ENCODE assay signal across 7 mouse cellular contexts in genomic region chr4:139641829-139642425, GRCm38 (mm10). TPM values are rescaled to one million over a fixed set of nuclear protein-coding genes. Genes with fewer than 3 reads are reported as not detected.
DNase-seq lines count a peak whose midpoint lies in the region; ATAC-seq lines count a peak whose summit lies in the region.

No protein-coding gene starts in this region.

- H3K36me3 ChIP-seq in embryonic facial prominence, embryonic 14.5 days (ENCODE audit: control insufficient read depth, insufficient read depth, low read length) = peaks cover 30% of the 10 kb centered on the region; the same call in 1 of the 2 replicates
- H3K36me3 ChIP-seq in limb, embryonic 10.5 days = peaks cover 24% of the 10 kb centered on the region; the same call in 1 of the 2 replicates
- H3K36me3 ChIP-seq in stomach, embryonic 15.5 days = peaks cover 3% of the 10 kb centered on the region

- peak overlapping the region; percentile 26; the same call in 1 of the 2 replicates for H3K9ac ChIP-seq in embryonic facial prominence, embryonic 14.5 days (ENCODE audit: low read depth, low read length)
- H3K9ac ChIP-seq in stomach, embryonic 15.5 days = no peak overlapping the region

- peak; percentile 30; the same call in 1 of the 2 replicates for ATAC-seq in embryonic facial prominence, embryonic 14.5 days (ENCODE audit: low read depth)
- no peak; the same call in 1 of the 2 replicates for ATAC-seq in stomach, embryonic 15.5 days (ENCODE audit: insufficient read depth, low FRiP score, low read depth)

- H3K27me3 ChIP-seq in embryonic facial prominence, embryonic 14.5 days (replicated peaks; ENCODE audit: control insufficient read depth, insufficient read depth, low read length) = peaks cover 18% of the 10 kb centered on the region
- peaks cover 70% of the 10 kb centered on the region for H3K27me3 ChIP-seq in limb, embryonic 10.5 days (ENCODE audit: low read depth, poor library complexity, severe bottlenecking)
- H3K27me3 ChIP-seq in stomach, embryonic 15.5 days (replicated peaks) = peaks cover 3% of the 10 kb centered on the region; the same call in 1 of the 2 replicates

- H3K9me3 ChIP-seq in embryonic facial prominence, embryonic 14.5 days (ENCODE audit: control insufficient read depth, low read length) = no peaks in the 10 kb centered on the region
- no peaks in the 10 kb centered on the region for H3K9me3 ChIP-seq in limb, embryonic 10.5 days (replicated peaks)
- no peaks in the 10 kb centered on the region for H3K9me3 ChIP-seq in stomach, embryonic 15.5 days

- peaks cover 8% of the 10 kb centered on the region for H3K4me1 ChIP-seq in embryonic facial prominence, embryonic 14.5 days (ENCODE audit: control insufficient read depth, insufficient read depth, low read length)
- H3K4me1 ChIP-seq in limb, embryonic 10.5 days = peaks cover 46% of the 10 kb centered on the region
- peaks cover 11% of the 10 kb centered on the region; the same call in 1 of the 2 replicates for H3K4me1 ChIP-seq in stomach, embryonic 15.5 days

- 8% methylated on average over 22 of the region's 30 CpGs for WGBS in embryonic facial prominence, embryonic 14.5 days
- WGBS in limb, embryonic 10.5 days = under 1% methylated on average over 30 of the region's 30 CpGs
- WGBS in stomach, embryonic 15.5 days = 7% methylated on average over 30 of the region's 30 CpGs

- peak; percentile 32 for DNase-seq in right cerebral cortex, postnatal 14 days
- no peak for DNase-seq in right cerebral cortex, adult 2 months (ENCODE audit: low spot score in 2 of 2)
- peak; percentile 40 for DNase-seq in embryonic facial prominence, embryonic 14.5 days (ENCODE audit: low spot score)
- DNase-seq in limb, embryonic 10.5 days (ENCODE audit: low spot score) = peak; percentile 72
- DNase-seq in ovary, adult 18-20 months (ENCODE audit: low spot score) = no peak
- DNase-seq in urinary bladder, postnatal 4 days (ENCODE audit: low spot score in 2 of 2) = no peak

- H3K4me2 ChIP-seq in embryonic facial prominence, embryonic 14.5 days (ENCODE audit: low read depth, low read length) = peak overlapping the region; percentile 48
- peak overlapping the region; percentile 55 for H3K4me2 ChIP-seq in stomach, embryonic 15.5 days

- H3K4me3 ChIP-seq in embryonic facial prominence, embryonic 14.5 days (ENCODE audit: low read depth, low read length) = peak overlapping the region; percentile 16
- peak overlapping the region; percentile 49 for H3K4me3 ChIP-seq in limb, embryonic 10.5 days
- peak overlapping the region; percentile 25 for H3K4me3 ChIP-seq in stomach, embryonic 15.5 days (replicated peaks)

- H3K27ac ChIP-seq in embryonic facial prominence, embryonic 14.5 days (replicated peaks; ENCODE audit: low read depth, low read length) = no peak overlapping the region
- peak overlapping the region; percentile 75 for H3K27ac ChIP-seq in limb, embryonic 10.5 days
- no peak overlapping the region for H3K27ac ChIP-seq in stomach, embryonic 15.5 days

RNA-seq across cellular contexts. Expression of gene Tas1r2, which starts 11.4 kb away (rescaled TPM):
- polyA plus RNA-seq in embryonic facial prominence, embryonic 14.5 days (2014; fragmentation: Nextera tagmentation; extraction: Ambion mirVana) = not detected in 2 replicates
- not detected in 2 replicates for polyA plus RNA-seq in limb, embryonic 10.5 days (2016; fragmentation: Nextera tagmentation; extraction: Ambion mirVana)
- polyA plus RNA-seq in stomach, embryonic 15.5 days (2015; fragmentation: Nextera tagmentation; extraction: Ambion mirVana) = not detected in 2 replicates

RNA-seq across cellular contexts. Expression of gene Aldh4a1, which starts 19.3 kb away (rescaled TPM):
- polyA plus RNA-seq in embryonic facial prominence, embryonic 14.5 days (2014; fragmentation: Nextera tagmentation; extraction: Ambion mirVana) = 21.1 and 23.9 TPM in 2 replicates
- polyA plus RNA-seq in limb, embryonic 10.5 days (2016; fragmentation: Nextera tagmentation; extraction: Ambion mirVana) = 25.5 and 26.0 TPM in 2 replicates
- polyA plus RNA-seq in stomach, embryonic 15.5 days (2015; fragmentation: Nextera tagmentation; extraction: Ambion mirVana) = 27.6 and 30.7 TPM in 2 replicates

RNA-seq across cellular contexts. Expression of gene Gm21969, which starts 38.9 kb away (rescaled TPM):
- not detected in 2 replicates for polyA plus RNA-seq in embryonic facial prominence, embryonic 14.5 days (2014; fragmentation: Nextera tagmentation; extraction: Ambion mirVana)
- not detected in 2 replicates for polyA plus RNA-seq in limb, embryonic 10.5 days (2016; fragmentation: Nextera tagmentation; extraction: Ambion mirVana)
- not detected in 2 replicates for polyA plus RNA-seq in stomach, embryonic 15.5 days (2015; fragmentation: Nextera tagmentation; extraction: Ambion mirVana)

Comparison
In these comparisons a context has a peak if more than half of its experiments do, and no peak if none do; other contexts are left out.
1. DNase-seq: peak in right cerebral cortex, postnatal 14 days (single experiment), embryonic facial prominence, embryonic 14.5 days (single experiment) and limb, embryonic 10.5 days (single experiment); none in right cerebral cortex, adult 2 months (0 of 2), ovary, adult 18-20 months (single experiment) and urinary bladder, postnatal 4 days (0 of 2).
2. Peak in every context shown above with its lines, with median percentiles within 50 percentile points of each other: H3K4me3 ChIP-seq.